Mouse (Mus musculus) heart, embryonic 16.5 days (tissue): ENCODE results near the gene Trove2. TPM values are rescaled to one million over a fixed set of nuclear protein-coding genes. Genes with fewer than 3 reads are reported as not detected.

Experiments
- polyA plus RNA-seq: library from polyadenylated mRNA; unstranded; fragments of >200 nt; fragmentation: Nextera tagmentation; extraction: Ambion mirVana; gene quantifications from 2 replicates; pipeline ENCODE4 v1.2.1, GENCODE M21; 2015

Gene Trove2
- polyA plus RNA-seq, 1 experiment from 2014 or later: 11.7 TPM

Other genes starting within 250 kb of the Trove2 start
- 0.12 TPM in 2 replicates for gene B3galt2, start 136.4 kb downstream of the Trove2 start, polyA plus RNA-seq
- 15.6 and 18.0 TPM in 2 replicates for gene Cdc73, start 74.2 kb downstream of the Trove2 start, polyA plus RNA-seq
- gene Glrx2, start 60.7 kb downstream of the Trove2 start, polyA plus RNA-seq: 80.8 and 82.3 TPM in 2 replicates
- gene Uchl5, start 204 bp upstream of the Trove2 start, polyA plus RNA-seq: 74.5 and 94.5 TPM in 2 replicates
- 30.6 and 37.5 TPM in 2 replicates for gene Rgs2, start 227.1 kb upstream of the Trove2 start, polyA plus RNA-seq